Mouse (Mus musculus) ovary, postnatal 14 days (tissue): ENCODE data around the gene Olfr744.
"Not testable (repeated sequence)": the region's sequence is repeated elsewhere in the genome, so short reads cannot be mapped to it uniquely, and the experiment has no call there.

Source experiments
- DNase-seq: peaks from one replicate; pipeline ENCODE4 v3.0.0; 2022; ENCODE audit warnings: low spot score

Olfr744 gene

DNA sequence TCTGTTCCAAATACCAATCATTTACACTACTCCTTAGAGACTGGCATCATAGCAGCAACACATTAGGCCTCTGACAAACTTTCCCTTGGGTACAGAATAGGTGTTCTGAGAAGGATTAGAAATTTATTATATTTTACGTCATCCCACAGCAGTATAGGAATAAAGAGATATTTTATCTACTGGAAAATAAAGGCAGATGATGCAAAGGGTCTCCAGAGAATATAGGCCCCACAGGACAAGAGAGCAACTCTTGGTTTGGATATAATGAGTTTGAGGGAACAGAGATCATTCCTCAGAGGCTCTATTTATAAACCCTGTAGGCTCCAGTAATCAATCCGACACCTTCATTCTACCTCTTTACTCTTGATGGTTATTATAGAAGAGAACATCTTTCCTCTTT, at the start of gene Olfr744:
Gene Olfr744, plus strand, starts transcription at position 301 of the 400 bp plus-strand sequence.
- no peak for DNase-seq

DNA sequence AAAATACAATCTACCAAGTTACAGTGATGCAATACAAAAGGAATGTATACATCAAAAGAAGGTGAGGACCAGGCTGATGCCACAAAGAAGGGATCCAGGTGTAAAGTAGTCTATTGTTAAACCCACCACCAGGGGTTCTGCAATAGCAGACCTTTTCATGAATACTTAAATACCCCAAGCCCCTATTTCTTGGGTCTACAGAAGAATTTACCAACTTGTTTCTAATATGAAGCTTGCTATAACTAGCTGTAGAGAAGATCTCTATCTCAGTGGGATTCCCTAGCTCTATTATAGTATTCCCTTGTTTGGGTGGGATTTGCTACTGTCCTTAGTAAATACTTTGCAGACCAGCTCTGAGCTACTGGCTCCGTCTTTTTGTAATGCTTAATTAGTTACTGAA, 41.6 kb upstream of the Olfr744 start:
- DNase-seq: not testable (repeated sequence)

DNA sequence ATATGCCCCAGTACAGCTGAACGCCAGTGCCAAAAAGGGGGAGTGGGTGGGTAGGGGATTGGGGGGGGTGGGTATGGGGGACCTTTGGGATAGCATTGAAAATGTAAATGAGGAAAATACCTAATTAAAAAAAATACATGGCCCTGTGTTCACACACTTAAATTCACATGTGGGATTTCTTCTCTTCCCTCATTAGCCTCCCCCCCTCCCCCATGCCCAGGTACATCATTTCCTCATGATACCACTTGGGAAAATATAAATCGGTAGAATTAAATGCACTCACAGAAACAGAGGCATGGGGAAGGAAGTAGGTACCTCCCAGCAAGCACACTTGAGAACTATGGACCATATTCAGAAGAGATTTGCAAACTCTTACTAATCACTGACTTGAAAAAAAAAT, 24.4 kb downstream of the Olfr744 start, which contains the start of gene Olfr745:
Gene Olfr745, plus strand, starts transcription at position 301 of the 400 bp plus-strand sequence.
- no peak for DNase-seq

DNA sequence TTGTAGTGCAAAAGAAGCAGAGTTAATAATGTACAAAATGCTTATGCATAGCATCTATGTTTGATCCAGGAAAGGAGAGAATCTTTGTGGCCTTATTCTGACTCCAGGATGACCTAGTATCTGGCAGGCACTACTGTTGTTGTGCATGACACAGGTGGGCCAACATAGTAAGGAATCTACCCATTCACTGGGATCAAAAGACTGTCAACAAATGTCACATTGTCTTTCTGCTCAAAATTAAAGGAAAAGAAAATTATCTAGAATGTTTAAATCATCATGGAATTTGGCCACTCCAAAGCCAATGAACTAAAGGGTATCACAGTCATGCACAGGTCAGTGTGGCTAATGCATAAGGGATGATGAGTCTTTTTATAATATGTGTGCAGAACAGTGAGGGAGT, 32.1 kb downstream of the Olfr744 start, which contains the start of gene Olfr746:
Gene Olfr746, plus strand, starts transcription at position 301 of the 400 bp plus-strand sequence.
- DNase-seq: no peak
